ENCODE assay signal across 13 mouse cellular contexts in genomic region chr16:91416938-91417337, GRCm38 (mm10). TPM values are rescaled to one million over a fixed set of nuclear protein-coding genes. Genes with fewer than 3 reads are reported as not detected.
DNase-seq lines count a peak whose midpoint lies in the region; ATAC-seq and TF ChIP-seq lines count a peak whose summit lies in the region.
"Had no signal": no experiment of that assay in that cellular context is flagged by ENCODE, and none has a peak within 500 bp of the region (broad histone marks: within the 10 kb centered on the region; RNA-seq: fewer than 3 reads in every experiment).

No protein-coding gene starts in this region.

- WGBS in heart, embryonic 14.5 days: 25% methylated on average over 7 of the region's 7 CpGs
- 52% methylated on average over 7 of the region's 7 CpGs for WGBS in liver, postnatal 0 days (ENCODE audit: insufficient replicate concordance)
- WGBS in forebrain, postnatal 0 days: 86% methylated on average over 7 of the region's 7 CpGs

- peak overlapping the region in 1 of 3 experiments; percentile 12 for H3K4me3 ChIP-seq in CH12.LX (replicated peaks in 1 of 3; ENCODE audit: low read depth in 2 of 3, low read length in 2 of 3, poor library complexity in 1 of 3)
- no peak overlapping the region for H3K4me3 ChIP-seq in heart, embryonic 14.5 days (ENCODE audit: control insufficient read depth in 1 of 2, insufficient read depth in 1 of 2, low read depth in 1 of 2, low read length in 2 of 2)
- H3K4me3 ChIP-seq in liver, postnatal 0 days (ENCODE audit: low read depth, low read length): no peak overlapping the region
- no peak overlapping the region for H3K4me3 ChIP-seq in forebrain, postnatal 0 days (ENCODE audit: low read depth, low read length)
- H3K4me3 ChIP-seq: limb, embryonic 12.5 days; neural tube, embryonic 12.5 days had no signal

- peak overlapping the region; percentile 59 for H3K27ac ChIP-seq in CH12.LX (ENCODE audit: insufficient read depth, low read depth)
- H3K27ac ChIP-seq in heart, embryonic 14.5 days (replicated peaks in 1 of 2; ENCODE audit: control insufficient read depth in 1 of 2, insufficient read depth in 1 of 2, low read depth in 2 of 2, low read length in 2 of 2): peak overlapping the region; percentile 88 to 93
- H3K27ac ChIP-seq in liver, postnatal 0 days (ENCODE audit: low read depth): peak overlapping the region; percentile 55
- no peak overlapping the region for H3K27ac ChIP-seq in forebrain, postnatal 0 days (ENCODE audit: low read depth, low read length)
- H3K27ac ChIP-seq: limb, embryonic 12.5 days; neural tube, embryonic 12.5 days had no signal

- H3K27me3 ChIP-seq in CH12.LX (replicated peaks): no peaks in the 10 kb centered on the region
- no peaks in the 10 kb centered on the region for H3K27me3 ChIP-seq in heart, embryonic 14.5 days (ENCODE audit: control insufficient read depth, insufficient read depth, low read length)
- no peaks in the 10 kb centered on the region for H3K27me3 ChIP-seq in liver, postnatal 0 days (ENCODE audit: insufficient read depth, low read length)
- H3K27me3 ChIP-seq in forebrain, postnatal 0 days (ENCODE audit: insufficient read depth, low read length): no peaks in the 10 kb centered on the region
- H3K27me3 ChIP-seq: limb, embryonic 12.5 days; neural tube, embryonic 12.5 days had no signal

- TF ChIP-seq POLR2A in CH12.LX (IDR thresholded peaks at IDR 0.05; ENCODE audit: low read depth, low read length): no peak

- no peak overlapping the region for H3K9ac ChIP-seq in CH12.LX (ENCODE audit: insufficient read depth, low read depth)
- 0 out of 2 replicates have a peak overlapping the region, but pooled peaks have one; percentile 6 for H3K9ac ChIP-seq in heart, embryonic 14.5 days (ENCODE audit: low read length)
- H3K9ac ChIP-seq in liver, postnatal 0 days (replicated peaks): no peak overlapping the region
- H3K9ac ChIP-seq in forebrain, postnatal 0 days: no peak overlapping the region
- H3K9ac ChIP-seq: limb, embryonic 12.5 days; neural tube, embryonic 12.5 days had no signal

- ATAC-seq in heart, embryonic 14.5 days (ENCODE audit: insufficient number of reproducible peaks, insufficient read depth, low FRiP score, low read depth): peak; percentile 85
- ATAC-seq in liver, postnatal 0 days: peak; percentile 66
- ATAC-seq in forebrain, postnatal 0 days: no peak

- peaks cover 23 to 60% of the 10 kb centered on the region in 2 experiments for H3K4me1 ChIP-seq in CH12.LX (ENCODE audit: control insufficient read depth in 1 of 2, insufficient read depth in 2 of 2)
- H3K4me1 ChIP-seq in heart, embryonic 14.5 days (ENCODE audit: control insufficient read depth in 2 of 2, insufficient read depth in 2 of 2, low read length in 2 of 2): peaks cover 7 to 22% of the 10 kb centered on the region in 2 experiments
- H3K4me1 ChIP-seq in liver, postnatal 0 days (ENCODE audit: insufficient read depth): peaks cover 37% of the 10 kb centered on the region
- no peaks in the 10 kb centered on the region for H3K4me1 ChIP-seq in forebrain, postnatal 0 days (ENCODE audit: insufficient read depth)
- H3K4me1 ChIP-seq: limb, embryonic 12.5 days; neural tube, embryonic 12.5 days had no signal

- peak; percentile 88 for TF ChIP-seq EP300 in CH12.LX (IDR thresholded peaks at IDR 0.05; ENCODE audit: low read length)
- TF ChIP-seq EP300 in liver, postnatal 0 days (IDR thresholded peaks at IDR 0.05; ENCODE audit: low read depth): no peak

- H3K4me2 ChIP-seq in CH12.LX (ENCODE audit: insufficient read depth, low read depth, poor library complexity, severe bottlenecking): no peak overlapping the region; the same call in 1 of the 2 replicates
- peak overlapping the region; percentile 46 for H3K4me2 ChIP-seq in heart, embryonic 14.5 days (ENCODE audit: low read length)
- H3K4me2 ChIP-seq in liver, postnatal 0 days (ENCODE audit: low read depth, low read length): peak overlapping the region; percentile 40
- H3K4me2 ChIP-seq in forebrain, postnatal 0 days (ENCODE audit: low read depth): no peak overlapping the region
- H3K4me2 ChIP-seq: limb, embryonic 12.5 days; midbrain, embryonic 11.5 days; neural tube, embryonic 12.5 days had no signal

- TF ChIP-seq CTCF in CH12.LX (conservative IDR thresholded peaks at IDR 0.05 in 1 of 2, IDR thresholded peaks at IDR 0.05 in 1 of 2; ENCODE audit: low read depth in 2 of 2, low read length in 2 of 2): no peak
- no peak for TF ChIP-seq CTCF in liver, postnatal 0 days (IDR thresholded peaks at IDR 0.05; ENCODE audit: low read depth)
- TF ChIP-seq CTCF in forebrain, postnatal 0 days (IDR thresholded peaks at IDR 0.05; ENCODE audit: low read depth): no peak

- no peak; the same call in 1 of the 2 replicates for TF ChIP-seq RAD21 in CH12.LX (IDR thresholded peaks at IDR 0.05; ENCODE audit: low read depth, low read length)

- no peaks in the 10 kb centered on the region for H3K9me3 ChIP-seq in CH12.LX (replicated peaks; ENCODE audit: low read length)
- H3K9me3 ChIP-seq in heart, embryonic 14.5 days (ENCODE audit: control insufficient read depth, low read length): no peaks in the 10 kb centered on the region
- H3K9me3 ChIP-seq in liver, postnatal 0 days (ENCODE audit: low read length): no peaks in the 10 kb centered on the region
- no peaks in the 10 kb centered on the region for H3K9me3 ChIP-seq in forebrain, postnatal 0 days (ENCODE audit: low read length)
- H3K9me3 ChIP-seq: limb, embryonic 12.5 days; neural tube, embryonic 12.5 days had no signal

- no peaks in the 10 kb centered on the region for H3K79me2 ChIP-seq in CH12.LX (replicated peaks; ENCODE audit: control insufficient read depth, extremely low read depth, insufficient read depth, poor library complexity, severe bottlenecking)

- peak; percentile 60 for DNase-seq in adrenal gland, adult 8-10 months
- DNase-seq in adrenal gland, postnatal 4 days (ENCODE audit: low spot score in 2 of 2): no peak
- peak; percentile 95 for DNase-seq in CH12.LX (ENCODE audit: extremely low read depth)
- peak; percentile 28 for DNase-seq in liver, postnatal 0 days
- DNase-seq in cerebellum, adult 9-10 months: no peak
- DNase-seq in embryo, embryonic 10 days (ENCODE audit: low spot score): no peak
- DNase-seq in forebrain, postnatal 0 days: no peak
- DNase-seq: gastrocnemius, postnatal 10 days had no signal

- dilution Hi-C loops in CH12.LX (cut with MboI; ENCODE audit: extremely low pct_ligation_motif_present, extremely low pct_unique_long_range_greater_than_20kb, low sequenced_read_pairs): no loop called here

- in situ Hi-C loops in CH12.LX (cut with MboI; ENCODE audit: low pct_ligation_motif_present, low pct_unique_long_range_greater_than_20kb, low sequenced_read_pairs): no loop called here

- peaks cover 64 to 93% of the 10 kb centered on the region in 2 experiments for H3K36me3 ChIP-seq in CH12.LX (replicated peaks in 1 of 2; ENCODE audit: control insufficient read depth in 1 of 2, insufficient read depth in 1 of 2, low read length in 1 of 2)
- peaks cover 93% of the 10 kb centered on the region for H3K36me3 ChIP-seq in heart, embryonic 14.5 days (ENCODE audit: control insufficient read depth, insufficient read depth, low read length)
- peaks cover 89% of the 10 kb centered on the region for H3K36me3 ChIP-seq in liver, postnatal 0 days (replicated peaks; ENCODE audit: insufficient read depth, low read length)
- H3K36me3 ChIP-seq in forebrain, postnatal 0 days (ENCODE audit: insufficient read depth): no peaks in the 10 kb centered on the region; the same call in 1 of the 2 replicates
- H3K36me3 ChIP-seq: neural tube, embryonic 12.5 days had no signal

TF ChIP-seq in CH12.LX, 34 proteins besides CTCF, POLR2A, EP300 and RAD21 (continues in another document):
- TF ChIP-seq IRF4 (IDR thresholded peaks at IDR 0.05; ENCODE audit: low read depth, low read length) (peak; percentile 88), MEF2A (IDR thresholded peaks at IDR 0.05; ENCODE audit: borderline replicate concordance, low read depth, low read length) (peak; percentile 98), RCOR1 (conservative IDR thresholded peaks at IDR 0.05; ENCODE audit: low read depth, low read length) (peak; percentile 86), ZMIZ1 (IDR thresholded peaks at IDR 0.05; ENCODE audit: low read depth, low read length) (no peak), ELF1 (IDR thresholded peaks at IDR 0.05; ENCODE audit: low read depth, low read length) (peak; percentile 29; the same call in 1 of the 2 replicates)

RNA-seq across cellular contexts. Expression of gene Il10rb, which starts 11.0 kb away (rescaled TPM):
- 100 to 1,000 TPM; 281 to 305 (median 301) TPM for total RNA-seq in adrenal gland, adult 8-10 months (2022)
- total RNA-seq in adrenal gland, postnatal 4 days (2021): 100 to 1,000 TPM; 115 to 126 TPM
- total RNA-seq in CH12.LX (2012; rRNA removed) (27.5 and 32.1 TPM in 2 replicates), CH12.LX (2014; rRNA removed) (34.8 and 36.1 TPM in 2 replicates)
- polyA plus RNA-seq in CH12.LX (2012; ENCODE audit: insufficient read length, low read depth): 35.6 and 37.9 TPM in 2 replicates
- 58.5 and 59.2 TPM in 2 replicates for polyA plus RNA-seq in heart, embryonic 14.5 days (2014; fragmentation: Nextera tagmentation; extraction: Ambion mirVana)
- 25.5 and 26.4 TPM in 2 replicates for polyA plus RNA-seq in liver, postnatal 0 days (2015; fragmentation: Nextera tagmentation; extraction: Ambion mirVana)
- 5.0 and 7.9 TPM in 2 replicates for total RNA-seq in forebrain, postnatal 0 days (2014; rRNA removed)
- 9.2 and 11.1 TPM in 2 replicates for polyA plus RNA-seq in forebrain, postnatal 0 days (2015; fragmentation: Nextera tagmentation; extraction: Ambion mirVana)

RNA-seq across cellular contexts. Expression of gene Gm21970, which starts 25.4 kb away (rescaled TPM):
- under 1 TPM in 1 of 4 experiments, not detected in 3; 0.54 TPM for total RNA-seq in adrenal gland, adult 8-10 months (2022)
- under 1 TPM in 1 of 2 experiments, not detected in 1; 0.59 TPM for total RNA-seq in adrenal gland, postnatal 4 days (2021)
- total RNA-seq in CH12.LX (2012; rRNA removed) (not detected in 2 replicates), CH12.LX (2014; rRNA removed) (not detected in 2 replicates)
- not detected in 2 replicates for polyA plus RNA-seq in CH12.LX (2012; ENCODE audit: insufficient read length, low read depth)
- not detected in 2 replicates for polyA plus RNA-seq in heart, embryonic 14.5 days (2014; fragmentation: Nextera tagmentation; extraction: Ambion mirVana)
- polyA plus RNA-seq in liver, postnatal 0 days (2015; fragmentation: Nextera tagmentation; extraction: Ambion mirVana): not detected in 2 replicates
- total RNA-seq in forebrain, postnatal 0 days (2014; rRNA removed): 6.1 TPM in 1 of 2 replicates, not detected in the other
- not detected in 2 replicates for polyA plus RNA-seq in forebrain, postnatal 0 days (2015; fragmentation: Nextera tagmentation; extraction: Ambion mirVana)
- total RNA-seq: gastrocnemius, postnatal 10 days had no signal
- polyA plus RNA-seq: limb, embryonic 12.5 days; midbrain, embryonic 11.5 days; neural tube, embryonic 12.5 days; small intestine, adult 2 months had no signal

RNA-seq across cellular contexts. Expression of gene Ifnar2, which starts 44.4 kb away (rescaled TPM):
- total RNA-seq in adrenal gland, adult 8-10 months (2022): 100 to 1,000 TPM in 1 of 4 experiments, 10 to 100 TPM in 3; 83.7 to 103 (median 95.8) TPM
- 10 to 100 TPM; 68.7 to 72.6 TPM for total RNA-seq in adrenal gland, postnatal 4 days (2021)
- total RNA-seq in CH12.LX (2012; rRNA removed): 25.5 and 34.9 TPM in 2 replicates
- 32.0 and 33.1 TPM in 2 replicates for total RNA-seq in CH12.LX (2014; rRNA removed)
- 33.7 and 34.5 TPM in 2 replicates for polyA plus RNA-seq in CH12.LX (2012; ENCODE audit: insufficient read length, low read depth)
- polyA plus RNA-seq in heart, embryonic 14.5 days (2014; fragmentation: Nextera tagmentation; extraction: Ambion mirVana): 57.4 and 59.2 TPM in 2 replicates
- 107 and 113 TPM in 2 replicates for polyA plus RNA-seq in liver, postnatal 0 days (2015; fragmentation: Nextera tagmentation; extraction: Ambion mirVana)
- 24.5 and 25.5 TPM in 2 replicates for total RNA-seq in forebrain, postnatal 0 days (2014; rRNA removed)
- polyA plus RNA-seq in forebrain, postnatal 0 days (2015; fragmentation: Nextera tagmentation; extraction: Ambion mirVana): 53.1 and 58.1 TPM in 2 replicates

Comparison
In these comparisons a context has a peak if more than half of its experiments do, and no peak if none do; other contexts are left out.
1. DNase-seq: peak in adrenal gland, adult 8-10 months (single experiment), CH12.LX (single experiment) and liver, postnatal 0 days (single experiment); none in adrenal gland, postnatal 4 days (0 of 2), cerebellum, adult 9-10 months (single experiment), embryo, embryonic 10 days (single experiment) and forebrain, postnatal 0 days (single experiment).
2. H3K4me2 ChIP-seq: peak in heart, embryonic 14.5 days (single experiment) and liver, postnatal 0 days (single experiment); none in CH12.LX (single experiment) and forebrain, postnatal 0 days (single experiment).